Mouse (Mus musculus) kidney, embryonic 16.5 days (tissue): Measurements from ENCODE around the gene Aldh1l1. TPM values are rescaled to one million over a fixed set of nuclear protein-coding genes. Genes with fewer than 3 reads are reported as not detected.

ENCODE experiments used
- ATAC-seq: fragments of 200-750 bp; cut with Nextera tagmentation; 2 replicates; pipeline ENCODE4 v1.8.0; 2017; ENCODE audit warnings: moderate TSS enrichment; ENCODE audit not compliant: low FRiP score, low TSS enrichment
- H3K27ac ChIP-seq: fragments of 300-500 bp; sonication (generic); 2 replicates; pipeline ENCODE4 v1.5.1; 2014; ENCODE audit warnings: low read length
- H3K27me3 ChIP-seq: fragments of 300-500 bp; sonication (generic); 2 replicates; pipeline ENCODE4 v1.6.1; 2014; ENCODE audit warnings: low read length, control low read depth, mixed read lengths; ENCODE audit not compliant: insufficient read depth
- H3K36me3 ChIP-seq: fragments of 300-500 bp; sonication (generic); 2 replicates; pipeline ENCODE4 v1.6.1; 2014; ENCODE audit warnings: low read length, control low read depth, mixed read lengths; ENCODE audit not compliant: insufficient read depth
- H3K4me1 ChIP-seq: fragments of 300-500 bp; sonication (generic); 2 replicates; pipeline ENCODE4 v1.6.1; 2014; ENCODE audit warnings: low read length, control low read depth, mixed read lengths; ENCODE audit not compliant: insufficient read depth
- H3K4me2 ChIP-seq: fragments of 300-500 bp; sonication (generic); replicated peaks from 2 replicates; pipeline ENCODE4 v1.6.1; 2014; ENCODE audit warnings: low read depth, low read length
- H3K4me3 ChIP-seq: fragments of 300-500 bp; sonication (generic); 2 replicates; pipeline ENCODE4 v1.5.1; 2014; ENCODE audit warnings: mild to moderate bottlenecking, low read length
- H3K9ac ChIP-seq: fragments of 300-500 bp; sonication (generic); replicated peaks from 2 replicates; pipeline ENCODE4 v1.6.1; 2014; ENCODE audit warnings: low read length
- H3K9me3 ChIP-seq: fragments of 300-500 bp; sonication (generic); 2 replicates; pipeline ENCODE4 v1.6.1; 2016; ENCODE audit warnings: low read length, control low read depth
- WGBS: fragments of 180-500 bp; shearing (Covaris S2); extraction: QIAGEN DNeasy Blood & Tissue Kit; methylation state at CpG from one replicate; pipeline ENCODE4 v1.1.7; 2014; 5-methylcytosine and 5-hydroxymethylcytosine counted together
- polyA plus RNA-seq: library from polyadenylated mRNA; unstranded; fragments of >200 nt; fragmentation: Nextera tagmentation; extraction: Ambion mirVana; gene quantifications from 2 replicates; pipeline ENCODE4 v1.2.1, GENCODE M21; 2015

Aldh1l1 gene
- polyA plus RNA-seq, 1 experiment from 2014 or later, result 23.4 TPM

DNA sequence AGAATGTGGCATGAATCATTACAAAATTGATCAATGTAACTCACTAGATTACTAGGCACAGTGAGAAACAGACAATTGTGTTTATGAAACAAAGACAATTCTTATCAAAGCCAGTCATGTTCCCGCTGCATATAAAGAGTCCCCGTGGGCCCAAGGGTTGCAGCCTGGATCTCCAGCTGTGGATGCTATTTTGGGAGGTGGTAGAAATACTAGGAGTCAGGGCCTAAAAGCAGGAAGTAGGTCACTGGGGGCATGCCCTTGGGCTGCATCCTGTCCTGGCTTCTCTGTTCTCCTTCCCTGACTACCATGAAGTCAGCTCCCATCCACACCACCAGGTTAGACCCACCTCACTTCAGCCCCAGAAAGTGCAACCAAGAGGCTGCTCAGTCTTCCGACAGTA lies 10.0 kb downstream of the Aldh1l1 start:
- no peak overlapping the region for H3K4me2 ChIP-seq
- WGBS, result 74% methylated on average over 3 of the region's 3 CpGs

DNA sequence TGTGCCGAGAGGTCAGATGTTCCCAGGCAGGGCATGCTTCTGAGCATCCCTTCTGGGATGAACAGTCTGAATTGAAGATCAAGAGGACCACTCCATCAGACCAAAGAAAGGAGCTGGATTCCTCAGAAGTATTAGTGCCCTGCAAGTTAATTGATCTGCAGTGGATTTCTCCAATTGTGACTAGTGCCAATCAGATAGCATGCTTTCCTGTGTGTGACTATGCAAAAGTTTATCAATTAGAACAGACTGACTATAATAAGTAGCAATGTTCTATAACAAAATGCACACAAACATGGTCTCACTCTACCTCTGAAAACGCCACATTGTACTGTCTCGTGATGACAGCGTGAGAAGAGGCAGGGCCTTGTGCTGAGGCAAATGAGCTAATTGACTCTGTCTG lies 13.3 kb downstream of the Aldh1l1 start:
- Histone ChIP-seq H3K9me3 (no peaks in the 10 kb centered on the region), H3K36me3 (no peaks in the 10 kb centered on the region), H3K4me3 (no peak overlapping the region), H3K4me2 (no peak overlapping the region), H3K27ac (no peak overlapping the region), H3K9ac (no peak overlapping the region), H3K27me3 (no peaks in the 10 kb centered on the region), H3K4me1 (peaks cover 11% of the 10 kb centered on the region)
- WGBS, result 67% methylated on average over 4 of the region's 4 CpGs
- ATAC-seq, result no peak

More for the DNA sequence above, 10.0 kb downstream of the Aldh1l1 start:
- Histone ChIP-seq H3K9ac (no peak overlapping the region), H3K9me3 (no peaks in the 10 kb centered on the region), H3K27ac (no peak overlapping the region), H3K36me3 (no peaks in the 10 kb centered on the region), H3K27me3 (no peaks in the 10 kb centered on the region), H3K4me3 (no peak overlapping the region), H3K4me1 (peaks cover 11% of the 10 kb centered on the region)
- ATAC-seq, result no peak

DNA sequence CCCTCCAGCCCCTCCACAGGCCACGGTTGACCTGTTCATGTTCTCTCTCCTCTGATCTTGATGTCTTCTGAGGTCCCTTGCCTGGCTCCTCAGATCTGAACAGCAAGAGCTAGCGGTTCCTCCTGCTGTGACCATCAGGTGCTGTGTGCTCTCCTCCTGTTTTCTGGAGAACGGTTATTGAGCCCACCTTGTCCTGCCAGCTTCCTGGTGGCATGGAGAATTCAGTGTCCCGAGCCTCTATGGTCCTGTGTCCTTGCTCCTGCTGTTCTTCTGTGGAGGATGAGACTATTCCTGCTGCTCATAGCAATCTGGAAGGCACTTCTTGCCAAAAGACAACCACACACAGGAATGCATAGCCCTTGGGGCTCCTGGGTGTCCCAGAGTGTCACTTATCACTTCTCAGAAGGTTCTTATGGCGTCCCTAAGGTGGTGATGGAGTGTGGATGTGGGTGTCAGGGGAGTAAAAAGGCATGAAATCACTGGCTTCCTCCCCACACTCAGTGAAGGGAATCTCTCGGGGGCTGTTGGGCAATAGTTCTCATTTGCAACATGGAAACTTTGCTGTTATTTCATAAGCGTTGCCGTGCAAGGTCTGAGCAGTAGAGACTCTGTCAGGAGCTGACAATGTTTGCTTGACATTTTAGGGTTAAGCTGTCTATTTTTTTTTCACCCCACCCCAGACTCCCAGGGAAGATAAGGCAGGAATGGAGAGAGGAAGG lies 15.2 kb downstream of the Aldh1l1 start:
- no peak overlapping the region for H3K4me3 ChIP-seq
- H3K4me2 ChIP-seq, result no peak overlapping the region
- 65% methylated on average over 8 of the region's 8 CpGs for WGBS
- H3K36me3 ChIP-seq, result no peaks in the 10 kb centered on the region
- H3K9me3 ChIP-seq, result no peaks in the 10 kb centered on the region
- H3K27ac ChIP-seq, result no peak overlapping the region
- H3K4me1 ChIP-seq, result peaks cover 6% of the 10 kb centered on the region
- no peaks in the 10 kb centered on the region for H3K27me3 ChIP-seq
- H3K9ac ChIP-seq, result no peak overlapping the region
- no peak for ATAC-seq

DNA sequence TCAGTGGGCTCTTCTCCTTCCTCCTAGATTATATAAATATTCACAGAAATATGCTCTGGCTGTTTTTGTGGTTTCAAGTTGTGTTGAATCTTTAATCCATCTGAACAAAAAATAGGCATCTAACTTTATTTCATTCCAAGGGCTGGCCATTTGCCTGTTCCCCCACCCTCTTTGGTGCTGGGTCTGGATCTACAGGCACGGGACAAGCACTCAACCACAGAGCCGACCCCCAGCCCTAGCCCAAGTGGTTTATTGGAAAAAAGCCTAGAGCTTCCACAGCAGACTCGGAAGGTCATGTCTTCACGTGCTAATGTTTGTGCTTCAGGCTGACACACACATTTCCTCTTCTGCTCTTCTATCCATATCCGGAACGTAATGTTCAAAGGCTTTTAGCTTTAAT lies 19.7 kb downstream of the Aldh1l1 start:
- H3K9me3 ChIP-seq, result no peaks in the 10 kb centered on the region
- no peak overlapping the region for H3K27ac ChIP-seq
- no peak overlapping the region for H3K9ac ChIP-seq
- H3K36me3 ChIP-seq, result no peaks in the 10 kb centered on the region
- no peak overlapping the region for H3K4me3 ChIP-seq
- ATAC-seq, result no peak
- H3K4me1 ChIP-seq, result peaks cover 30% of the 10 kb centered on the region
- no peaks in the 10 kb centered on the region for H3K27me3 ChIP-seq
- WGBS, result 48% methylated on average over 6 of the region's 6 CpGs
- H3K4me2 ChIP-seq, result no peak overlapping the region

DNA sequence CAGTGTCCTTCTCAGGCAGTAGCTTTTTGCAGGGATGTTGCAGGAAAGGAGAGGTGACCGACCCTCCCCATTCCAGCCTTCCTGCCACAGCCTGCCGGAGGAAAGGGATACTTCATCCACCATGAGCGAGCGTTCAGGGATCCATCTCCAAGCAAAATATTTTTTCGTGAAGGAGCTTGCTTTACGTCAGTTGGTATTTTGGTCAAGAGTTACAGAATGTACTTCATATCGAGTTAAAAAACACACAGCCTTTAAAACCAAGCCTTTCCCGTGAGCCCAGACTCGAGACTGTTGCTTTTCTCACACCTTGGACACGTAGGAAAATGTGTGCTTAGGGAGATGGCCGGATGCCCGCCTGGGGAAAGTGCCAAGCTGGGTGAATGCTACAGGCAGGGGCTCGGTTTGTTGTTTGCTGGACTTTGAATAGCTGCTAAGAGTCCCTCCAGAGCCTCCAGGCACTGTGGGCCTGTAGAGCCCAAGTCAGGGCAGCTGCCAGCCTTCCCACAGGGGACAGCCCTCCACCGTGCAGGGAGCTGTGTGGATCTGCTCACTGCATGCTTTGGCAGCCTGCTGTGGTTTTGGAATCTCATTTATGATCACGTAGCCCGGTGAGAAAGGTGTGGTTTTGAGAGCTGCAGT lies 20.6 kb downstream of the Aldh1l1 start:
- WGBS, result 51% methylated on average over 16 of the region's 16 CpGs
- no peak for ATAC-seq
- no peaks in the 10 kb centered on the region for H3K9me3 ChIP-seq
- no peaks in the 10 kb centered on the region for H3K36me3 ChIP-seq
- H3K9ac ChIP-seq, result peak overlapping the region; percentile 34; the same call in 1 of the 2 replicates
- no peak overlapping the region for H3K4me3 ChIP-seq
- peak overlapping the region; percentile 87 for H3K27ac ChIP-seq
- no peaks in the 10 kb centered on the region for H3K27me3 ChIP-seq
- no peak overlapping the region for H3K4me2 ChIP-seq
- peaks cover 30% of the 10 kb centered on the region for H3K4me1 ChIP-seq

- no peaks in the 10 kb centered on the region for H3K9me3 ChIP-seq
- no peak overlapping the region for H3K4me2 ChIP-seq
- H3K4me1 ChIP-seq, result peaks cover 30% of the 10 kb centered on the region
- H3K9ac ChIP-seq, result 0 out of 2 replicates have a peak overlapping the region, but pooled peaks have one; percentile 16
- no peaks in the 10 kb centered on the region for H3K36me3 ChIP-seq
- ATAC-seq, result no peak
- peak overlapping the region; percentile 87 for H3K27ac ChIP-seq
- no peak overlapping the region for H3K4me3 ChIP-seq
- no peaks in the 10 kb centered on the region for H3K27me3 ChIP-seq
These were observed 21.2 kb downstream of the Aldh1l1 start for GRCm38 (mm10) chr6:90507443-90507842.

- Histone ChIP-seq H3K4me2 (no peak overlapping the region), H3K9me3 (no peaks in the 10 kb centered on the region), H3K27ac (peak overlapping the region; percentile 87), H3K36me3 (no peaks in the 10 kb centered on the region), H3K9ac (no peak overlapping the region), H3K4me1 (peaks cover 30% of the 10 kb centered on the region), H3K27me3 (no peaks in the 10 kb centered on the region), H3K4me3 (no peak overlapping the region)
- ATAC-seq, result peak; percentile 95
- WGBS, result 38% methylated on average over 4 of the region's 4 CpGs
These were observed 22.0 kb downstream of the Aldh1l1 start for GRCm38 (mm10) chr6:90508197-90508624.

- no peaks in the 10 kb centered on the region for H3K9me3 ChIP-seq
- WGBS, result 72% methylated on average over 6 of the region's 6 CpGs
- H3K27me3 ChIP-seq, result no peaks in the 10 kb centered on the region
- ATAC-seq, result peak; percentile 52; the same call in 1 of the 2 replicates
- no peak overlapping the region for H3K4me3 ChIP-seq
- H3K27ac ChIP-seq, result peak overlapping the region; percentile 66; the same call in 1 of the 2 replicates
- no peaks in the 10 kb centered on the region for H3K36me3 ChIP-seq
- peaks cover 30% of the 10 kb centered on the region for H3K4me1 ChIP-seq
- H3K9ac ChIP-seq, result no peak overlapping the region
- H3K4me2 ChIP-seq, result no peak overlapping the region
These were observed 22.9 kb downstream of the Aldh1l1 start for GRCm38 (mm10) chr6:90509085-90509484.

DNA sequence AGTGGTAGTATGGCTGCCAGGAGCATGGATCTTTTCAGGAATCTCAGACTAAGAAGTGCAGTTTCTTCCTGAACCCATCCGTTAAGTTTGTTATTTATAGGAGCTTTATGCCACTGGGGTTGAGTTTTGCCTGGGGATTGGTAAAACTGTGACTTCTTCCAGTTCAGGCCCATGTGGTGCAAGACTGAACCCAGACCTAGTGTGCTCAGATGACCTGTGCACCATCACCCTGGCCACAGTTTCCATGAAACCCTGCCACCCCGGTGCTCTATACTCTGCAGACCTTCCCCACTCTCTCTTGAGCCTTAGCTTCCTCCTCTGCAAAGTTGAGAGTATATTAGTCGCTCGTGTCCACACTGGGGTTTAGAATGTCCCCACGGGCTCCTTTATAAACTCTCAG lies 26.2 kb downstream of the Aldh1l1 start:
- WGBS, result 71% methylated on average over 5 of the region's 5 CpGs
- Histone ChIP-seq H3K27me3 (no peaks in the 10 kb centered on the region), H3K4me1 (peaks cover 13% of the 10 kb centered on the region), H3K36me3 (no peaks in the 10 kb centered on the region), H3K9me3 (no peaks in the 10 kb centered on the region), H3K4me3 (no peak overlapping the region), H3K9ac (no peak overlapping the region), H3K4me2 (no peak overlapping the region), H3K27ac (no peak overlapping the region)
- no peak for ATAC-seq
